Mouse (Mus musculus): ENCODE results near the gene Zfp958. TPM values are rescaled to one million over a fixed set of nuclear protein-coding genes. Genes with fewer than 3 reads are reported as not detected.
"Not testable (repeated sequence)": the region's sequence is repeated elsewhere in the genome, so short reads cannot be mapped to it uniquely, and the experiment has no call there.

The Zfp958 gene
- polyA plus RNA-seq, 1 experiment from 2014 or later, result 9.8 TPM

GRCm38 (mm10) chr8:4627349-4627748 is 14.4 kb downstream of the Zfp958 start:
- H3K27me3 ChIP-seq (replicated peaks; ENCODE audit: control insufficient read depth, insufficient read depth, low read length), result no peaks in the 10 kb centered on the region
- H3K9ac ChIP-seq (ENCODE audit: low read depth, low read length), result no peak overlapping the region
- H3K9me3 ChIP-seq (ENCODE audit: control insufficient read depth, low read length), result peaks cover 26% of the 10 kb centered on the region
- peaks cover 45% of the 10 kb centered on the region for H3K36me3 ChIP-seq (ENCODE audit: control insufficient read depth, insufficient read depth, low read length)
- H3K4me2 ChIP-seq, result no peak overlapping the region
- ATAC-seq (replicated peaks; ENCODE audit: low FRiP score) (no peak), DNase-seq (ENCODE audit: low spot score) (no peak)
- no peak overlapping the region for H3K4me3 ChIP-seq (ENCODE audit: low read depth, low read length)
- H3K4me1 ChIP-seq (replicated peaks; ENCODE audit: control insufficient read depth, insufficient read depth, low read length), result no peaks in the 10 kb centered on the region
- 98% methylated on average over 1 of the region's 1 CpGs for WGBS
- no peak overlapping the region for H3K27ac ChIP-seq (ENCODE audit: low read depth, low read length)

GRCm38 (mm10) chr8:4637071-4637470 is 24.1 kb downstream of the Zfp958 start:
- Histone ChIP-seq H3K36me3 (ENCODE audit: control insufficient read depth, insufficient read depth, low read length) (no peaks in the 10 kb centered on the region), H3K4me1 (replicated peaks; ENCODE audit: control insufficient read depth, insufficient read depth, low read length) (no peaks in the 10 kb centered on the region), H3K4me3 (ENCODE audit: low read depth, low read length) (no peak overlapping the region), H3K9me3 (ENCODE audit: control insufficient read depth, low read length) (no peaks in the 10 kb centered on the region; the same call in 1 of the 2 replicates), H3K27ac (ENCODE audit: low read depth, low read length) (no peak overlapping the region), H3K27me3 (replicated peaks; ENCODE audit: control insufficient read depth, insufficient read depth, low read length) (no peaks in the 10 kb centered on the region), H3K9ac (ENCODE audit: low read depth, low read length) (no peak overlapping the region), H3K4me2 (no peak overlapping the region)
- DNase-seq (ENCODE audit: low spot score) (no peak), ATAC-seq (replicated peaks; ENCODE audit: low FRiP score) (no peak)
- 80% methylated on average over 4 of the region's 4 CpGs for WGBS

GRCm38 (mm10) chr8:4642974-4643373 is 30.0 kb downstream of the Zfp958 start:
- 86% methylated on average over 6 of the region's 6 CpGs for WGBS
- not testable (repeated sequence) for H3K27ac ChIP-seq (ENCODE audit: low read depth, low read length); H3K36me3 ChIP-seq (ENCODE audit: control insufficient read depth, insufficient read depth, low read length)

GRCm38 (mm10) chr8:4656536-4656935 is 43.6 kb downstream of the Zfp958 start:
- Histone ChIP-seq H3K36me3 (ENCODE audit: control insufficient read depth, insufficient read depth, low read length) (no peaks in the 10 kb centered on the region), H3K4me2 (no peak overlapping the region), H3K27me3 (replicated peaks; ENCODE audit: control insufficient read depth, insufficient read depth, low read length) (no peaks in the 10 kb centered on the region), H3K9me3 (ENCODE audit: control insufficient read depth, low read length) (no peaks in the 10 kb centered on the region; the same call in 1 of the 2 replicates), H3K4me1 (replicated peaks; ENCODE audit: control insufficient read depth, insufficient read depth, low read length) (no peaks in the 10 kb centered on the region), H3K27ac (ENCODE audit: low read depth, low read length) (no peak overlapping the region), H3K9ac (ENCODE audit: low read depth, low read length) (no peak overlapping the region), H3K4me3 (ENCODE audit: low read depth, low read length) (no peak overlapping the region)
- ATAC-seq (replicated peaks; ENCODE audit: low FRiP score), result no peak
- WGBS, result 84% methylated on average over 7 of the region's 7 CpGs
- peak; percentile 38 for DNase-seq (ENCODE audit: low spot score)

More at GRCm38 (mm10) chr8:4642974-4643373, 30.0 kb downstream of the Zfp958 start:
- H3K4me3 ChIP-seq (ENCODE audit: low read depth, low read length); H3K4me2 ChIP-seq; DNase-seq (ENCODE audit: low spot score); H3K9ac ChIP-seq (ENCODE audit: low read depth, low read length); H3K4me1 ChIP-seq (replicated peaks; ENCODE audit: control insufficient read depth, insufficient read depth, low read length); ATAC-seq (replicated peaks; ENCODE audit: low FRiP score); H3K27me3 ChIP-seq (replicated peaks; ENCODE audit: control insufficient read depth, insufficient read depth, low read length); H3K9me3 ChIP-seq (ENCODE audit: control insufficient read depth, low read length): not testable (repeated sequence)

GRCm38 (mm10) chr8:4675191-4676003 is 62.4 kb downstream of the Zfp958 start:
- H3K9ac ChIP-seq (ENCODE audit: low read depth, low read length), result no peak overlapping the region
- DNase-seq (ENCODE audit: low spot score) (no peak), ATAC-seq (replicated peaks; ENCODE audit: low FRiP score) (no peak)
- H3K27me3 ChIP-seq (replicated peaks; ENCODE audit: control insufficient read depth, insufficient read depth, low read length), result no peaks in the 10 kb centered on the region
- no peak overlapping the region for H3K4me3 ChIP-seq (ENCODE audit: low read depth, low read length)
- H3K27ac ChIP-seq (ENCODE audit: low read depth, low read length), result no peak overlapping the region
- peaks cover 9% of the 10 kb centered on the region for H3K9me3 ChIP-seq (ENCODE audit: control insufficient read depth, low read length)
- H3K36me3 ChIP-seq (ENCODE audit: control insufficient read depth, insufficient read depth, low read length), result no peaks in the 10 kb centered on the region
- H3K4me2 ChIP-seq, result no peak overlapping the region
- 82% methylated on average over 17 of the region's 17 CpGs for WGBS
- no peaks in the 10 kb centered on the region; the same call in 1 of the 2 replicates for H3K4me1 ChIP-seq (replicated peaks; ENCODE audit: control insufficient read depth, insufficient read depth, low read length)

GRCm38 (mm10) chr8:4676586-4676985 is 63.6 kb downstream of the Zfp958 start:
- WGBS, result 73% methylated on average over 7 of the region's 7 CpGs
- Histone ChIP-seq H3K4me1 (replicated peaks; ENCODE audit: control insufficient read depth, insufficient read depth, low read length) (no peaks in the 10 kb centered on the region; the same call in 1 of the 2 replicates), H3K4me3 (ENCODE audit: low read depth, low read length) (peak overlapping the region; percentile 70), H3K9me3 (ENCODE audit: control insufficient read depth, low read length) (peaks cover 9% of the 10 kb centered on the region), H3K4me2 (peak overlapping the region; percentile 71), H3K27ac (ENCODE audit: low read depth, low read length) (no peak overlapping the region; the same call in 1 of the 2 replicates), H3K9ac (ENCODE audit: low read depth, low read length) (0 out of 2 replicates have a peak overlapping the region, but pooled peaks have one; percentile 30), H3K27me3 (replicated peaks; ENCODE audit: control insufficient read depth, insufficient read depth, low read length) (no peaks in the 10 kb centered on the region), H3K36me3 (ENCODE audit: control insufficient read depth, insufficient read depth, low read length) (no peaks in the 10 kb centered on the region)
- DNase-seq (ENCODE audit: low spot score), result no peak
- ATAC-seq (replicated peaks; ENCODE audit: low FRiP score), result no peak

- peak overlapping the region; percentile 70 for H3K4me3 ChIP-seq (ENCODE audit: low read depth, low read length)
- peak overlapping the region; percentile 71 for H3K4me2 ChIP-seq
- DNase-seq (ENCODE audit: low spot score), result peak; percentile 98
- peak overlapping the region; percentile 77 for H3K9ac ChIP-seq (ENCODE audit: low read depth, low read length)
- no peaks in the 10 kb centered on the region for H3K36me3 ChIP-seq (ENCODE audit: control insufficient read depth, insufficient read depth, low read length)
- ATAC-seq (replicated peaks; ENCODE audit: low FRiP score), result peak; percentile 93
- no peaks in the 10 kb centered on the region; the same call in 1 of the 2 replicates for H3K4me1 ChIP-seq (replicated peaks; ENCODE audit: control insufficient read depth, insufficient read depth, low read length)
- no peaks in the 10 kb centered on the region for H3K27me3 ChIP-seq (replicated peaks; ENCODE audit: control insufficient read depth, insufficient read depth, low read length)
- WGBS, result under 1% methylated on average over 72 of the region's 72 CpGs
- peaks cover 9% of the 10 kb centered on the region for H3K9me3 ChIP-seq (ENCODE audit: control insufficient read depth, low read length)
- H3K27ac ChIP-seq (ENCODE audit: low read depth, low read length), result peak overlapping the region; percentile 95
Observed at GRCm38 (mm10) chr8:4677265-4678217, 64.6 kb downstream of the Zfp958 start.

- Histone ChIP-seq H3K9ac (ENCODE audit: low read depth, low read length) (peak overlapping the region; percentile 77), H3K4me1 (replicated peaks; ENCODE audit: control insufficient read depth, insufficient read depth, low read length) (no peaks in the 10 kb centered on the region; the same call in 1 of the 2 replicates), H3K4me3 (ENCODE audit: low read depth, low read length) (peak overlapping the region; percentile 70), H3K27ac (ENCODE audit: low read depth, low read length) (peak overlapping the region; percentile 92), H3K4me2 (peak overlapping the region; percentile 71), H3K27me3 (replicated peaks; ENCODE audit: control insufficient read depth, insufficient read depth, low read length) (no peaks in the 10 kb centered on the region), H3K36me3 (ENCODE audit: control insufficient read depth, insufficient read depth, low read length) (no peaks in the 10 kb centered on the region), H3K9me3 (ENCODE audit: control insufficient read depth, low read length) (peaks cover 9% of the 10 kb centered on the region)
- peak; percentile 93 for DNase-seq (ENCODE audit: low spot score)
- WGBS, result under 1% methylated on average over 37 of the region's 37 CpGs
- ATAC-seq (replicated peaks; ENCODE audit: low FRiP score), result peak; percentile 69
Observed at GRCm38 (mm10) chr8:4678218-4678907, 65.4 kb downstream of the Zfp958 start.

Measured in liver, embryonic 11.5 days (tissue).